In genomic region chr9:73603921-73604320, GRCm38 (mm10) we compare ENCODE assay signal across 14 mouse cellular contexts.
DNase-seq lines count a peak whose midpoint lies in the region.
"Had no signal": no experiment of that assay in that cellular context is flagged by ENCODE, and none has a peak within 500 bp of the region (broad histone marks: within the 10 kb centered on the region; RNA-seq: fewer than 3 reads in every experiment).

No protein-coding gene starts in this region.

- DNase-seq in heart, adult 11 months = peak; percentile 33
- DNase-seq in heart, adult 8-10 months (ENCODE audit: low spot score) = no peak
- peak; percentile 51 for DNase-seq in cerebellum, adult 8-10 months
- peak; percentile 69 to 71 for DNase-seq in cerebellum, postnatal 14 days
- no peak for DNase-seq in urinary bladder, postnatal 14 days (ENCODE audit: low spot score)
- no peak for DNase-seq in spleen, postnatal 4 days (ENCODE audit: low spot score in 2 of 2)
- DNase-seq in thymus, postnatal 36 days = no peak
- DNase-seq: adrenal gland, postnatal 10 days; embryo, embryonic 11 days; gastrocnemius, adult 2 months; gastrocnemius, postnatal 25 days; heart, adult 18-20 months; heart, postnatal 14 days; kidney, adult 18-20 months had no signal

Comparison
In these comparisons a context has a peak if more than half of its experiments do, and no peak if none do; other contexts are left out.
1. DNase-seq: peak in heart, adult 11 months (single experiment), cerebellum, adult 8-10 months (single experiment) and cerebellum, postnatal 14 days (2 of 2); none in heart, adult 8-10 months (single experiment), urinary bladder, postnatal 14 days (single experiment), spleen, postnatal 4 days (0 of 2) and thymus, postnatal 36 days (0 of 2).